Mouse (Mus musculus): ENCODE data around the gene Mterf2. TPM values are rescaled to one million over a fixed set of nuclear protein-coding genes. Genes with fewer than 3 reads are reported as not detected.

Mterf2 gene
- polyA plus RNA-seq, 1 experiment from 2014 or later: 20.0 TPM

DNA sequence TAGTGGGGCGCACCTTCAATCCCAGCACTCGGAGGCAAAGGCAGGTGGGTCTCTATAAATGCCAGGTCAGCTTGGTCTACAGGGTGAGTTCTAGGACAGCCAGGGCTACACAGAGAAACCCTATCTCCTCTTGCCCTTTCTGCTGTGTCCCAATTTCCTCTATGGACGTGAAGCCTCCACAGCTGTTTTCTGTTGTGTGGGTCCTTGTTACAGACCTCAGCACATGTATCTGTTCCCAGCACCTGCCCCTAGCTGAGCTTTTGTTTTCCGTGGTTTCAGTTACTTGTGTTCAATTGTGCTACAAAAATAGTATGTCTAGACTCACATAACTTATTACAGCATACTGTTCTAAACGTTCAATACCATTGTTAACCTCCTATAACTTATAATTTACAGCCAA is 21.4 kb upstream of the Mterf2 start:
- ATAC-seq (ENCODE audit: low read depth) (no peak), DNase-seq (ENCODE audit: low spot score) (no peak)
- Histone ChIP-seq H3K27ac (replicated peaks; ENCODE audit: low read depth, low read length) (no peak overlapping the region), H3K9me3 (ENCODE audit: control insufficient read depth, low read length) (no peaks in the 10 kb centered on the region), H3K4me1 (ENCODE audit: control insufficient read depth, insufficient read depth, low read length) (no peaks in the 10 kb centered on the region), H3K36me3 (ENCODE audit: control insufficient read depth, insufficient read depth, low read length) (peaks cover 39% of the 10 kb centered on the region), H3K27me3 (replicated peaks; ENCODE audit: control insufficient read depth, insufficient read depth, low read length) (no peaks in the 10 kb centered on the region), H3K4me3 (ENCODE audit: low read depth, low read length) (no peak overlapping the region), H3K9ac (ENCODE audit: low read depth, low read length) (no peak overlapping the region), H3K4me2 (ENCODE audit: low read depth, low read length) (no peak overlapping the region)
- WGBS: 81% methylated on average over 5 of the region's 5 CpGs

DNA sequence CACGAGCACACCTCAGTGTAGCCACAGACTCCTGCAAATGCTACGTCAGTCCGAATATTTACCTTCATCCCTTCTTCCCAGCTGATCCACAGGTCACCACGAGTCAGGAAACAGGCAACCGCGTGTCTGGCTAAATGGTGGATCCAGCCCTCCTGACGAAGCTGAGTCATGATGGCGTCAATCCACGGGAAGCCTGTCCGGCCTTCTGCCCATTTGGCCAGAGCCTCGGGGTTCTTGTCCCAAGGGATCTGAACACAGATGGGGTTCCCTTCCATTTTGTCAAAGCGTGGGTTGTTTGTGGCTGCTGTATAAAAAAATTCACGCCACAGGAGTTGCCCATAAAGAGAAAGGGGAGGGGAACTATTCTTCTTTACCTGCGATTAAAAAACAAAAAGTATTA is 18.5 kb upstream of the Mterf2 start:
- Histone ChIP-seq H3K4me3 (ENCODE audit: low read depth, low read length) (no peak overlapping the region), H3K4me1 (ENCODE audit: control insufficient read depth, insufficient read depth, low read length) (no peaks in the 10 kb centered on the region), H3K27ac (replicated peaks; ENCODE audit: low read depth, low read length) (no peak overlapping the region), H3K4me2 (ENCODE audit: low read depth, low read length) (no peak overlapping the region), H3K9me3 (ENCODE audit: control insufficient read depth, low read length) (no peaks in the 10 kb centered on the region), H3K36me3 (ENCODE audit: control insufficient read depth, insufficient read depth, low read length) (peaks cover 56% of the 10 kb centered on the region), H3K9ac (ENCODE audit: low read depth, low read length) (no peak overlapping the region), H3K27me3 (replicated peaks; ENCODE audit: control insufficient read depth, insufficient read depth, low read length) (no peaks in the 10 kb centered on the region)
- 86% methylated on average over 14 of the region's 14 CpGs for whole genome bisulfite sequencing
- ATAC-seq (ENCODE audit: low read depth) (no peak), DNase-seq (ENCODE audit: low spot score) (no peak)

DNA sequence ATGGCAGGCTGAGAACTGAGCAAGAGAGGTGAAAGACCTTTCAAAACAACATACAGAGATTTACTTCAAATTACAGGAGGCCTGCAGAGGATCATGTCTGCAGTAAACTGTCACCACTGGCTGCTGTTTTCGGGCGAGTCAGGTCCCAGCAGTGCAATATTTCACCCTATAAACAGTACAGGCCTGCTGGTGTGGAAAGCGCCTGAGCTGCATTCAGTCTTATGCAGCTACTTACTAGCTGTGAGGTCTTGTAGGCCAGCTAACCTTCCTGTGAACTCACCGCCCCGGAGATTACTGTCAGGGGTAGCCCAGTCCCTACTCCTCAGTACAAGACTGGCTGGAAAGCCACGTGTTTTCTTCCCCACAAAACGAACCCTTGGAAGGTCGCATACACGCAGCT is 13.6 kb upstream of the Mterf2 start:
- no peaks in the 10 kb centered on the region for H3K9me3 ChIP-seq (ENCODE audit: control insufficient read depth, low read length)
- H3K4me3 ChIP-seq (ENCODE audit: low read depth, low read length): no peak overlapping the region
- H3K36me3 ChIP-seq (ENCODE audit: control insufficient read depth, insufficient read depth, low read length): peaks cover 35% of the 10 kb centered on the region
- no peak overlapping the region for H3K9ac ChIP-seq (ENCODE audit: low read depth, low read length)
- DNase-seq (ENCODE audit: low spot score) (no peak), ATAC-seq (ENCODE audit: low read depth) (no peak)
- no peaks in the 10 kb centered on the region for H3K27me3 ChIP-seq (replicated peaks; ENCODE audit: control insufficient read depth, insufficient read depth, low read length)
- no peaks in the 10 kb centered on the region for H3K4me1 ChIP-seq (ENCODE audit: control insufficient read depth, insufficient read depth, low read length)
- no peak overlapping the region for H3K27ac ChIP-seq (replicated peaks; ENCODE audit: low read depth, low read length)
- 80% methylated on average over 9 of the region's 9 CpGs for WGBS
- no peak overlapping the region for H3K4me2 ChIP-seq (ENCODE audit: low read depth, low read length)

DNA sequence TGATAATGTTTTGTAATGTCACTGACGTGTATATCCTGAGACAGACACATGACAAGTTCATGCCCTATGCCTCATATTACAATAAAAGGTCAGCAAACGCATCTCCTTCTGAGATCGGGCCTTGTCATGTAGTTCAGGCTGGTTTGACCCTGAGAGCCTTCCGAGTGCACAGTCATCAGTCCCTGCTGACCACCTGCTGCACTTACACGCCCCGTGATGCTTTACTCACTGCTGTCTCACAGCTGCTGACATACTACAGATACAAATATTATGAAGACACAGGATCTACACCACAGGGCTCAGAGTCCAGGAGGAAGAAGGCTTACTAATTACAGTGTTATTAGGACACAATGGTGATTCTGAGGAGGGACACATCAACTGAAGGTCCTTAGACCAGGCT is 8.7 kb upstream of the Mterf2 start:
- no peak overlapping the region for H3K9ac ChIP-seq (ENCODE audit: low read depth, low read length)
- no peak for DNase-seq (ENCODE audit: low spot score)
- H3K27me3 ChIP-seq (replicated peaks; ENCODE audit: control insufficient read depth, insufficient read depth, low read length): no peaks in the 10 kb centered on the region
- no peaks in the 10 kb centered on the region for H3K4me1 ChIP-seq (ENCODE audit: control insufficient read depth, insufficient read depth, low read length)
- no peak overlapping the region for H3K4me2 ChIP-seq (ENCODE audit: low read depth, low read length)
- no peak for ATAC-seq (ENCODE audit: low read depth)
- no peak overlapping the region for H3K4me3 ChIP-seq (ENCODE audit: low read depth, low read length)
- H3K36me3 ChIP-seq (ENCODE audit: control insufficient read depth, insufficient read depth, low read length): peaks cover 22% of the 10 kb centered on the region
- 84% methylated on average over 6 of the region's 6 CpGs for WGBS
- H3K27ac ChIP-seq (replicated peaks; ENCODE audit: low read depth, low read length): no peak overlapping the region
- no peaks in the 10 kb centered on the region for H3K9me3 ChIP-seq (ENCODE audit: control insufficient read depth, low read length)

DNA sequence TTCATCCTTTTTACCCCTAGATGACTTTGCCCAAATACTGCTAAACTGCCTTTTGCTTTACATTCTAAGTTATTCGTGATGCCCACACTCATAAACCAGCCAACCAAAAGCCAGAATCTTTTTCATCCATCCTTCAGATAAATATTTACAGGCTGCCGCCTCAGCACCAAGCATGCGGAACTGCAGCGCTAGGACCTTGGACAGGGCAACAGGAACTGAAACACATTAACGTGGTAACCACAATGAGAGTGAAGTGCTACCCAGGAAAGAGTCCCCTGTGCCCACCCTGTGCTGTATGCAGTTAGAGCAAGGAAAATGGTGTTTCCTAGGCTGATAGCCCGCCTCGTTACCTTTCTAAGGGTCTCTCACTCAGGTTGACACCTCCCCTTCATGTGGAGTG is 626 bp upstream of the Mterf2 start:
- Histone ChIP-seq H3K4me3 (ENCODE audit: low read depth, low read length) (peak overlapping the region; percentile 49), H3K27me3 (replicated peaks; ENCODE audit: control insufficient read depth, insufficient read depth, low read length) (no peaks in the 10 kb centered on the region), H3K9me3 (ENCODE audit: control insufficient read depth, low read length) (no peaks in the 10 kb centered on the region), H3K36me3 (ENCODE audit: control insufficient read depth, insufficient read depth, low read length) (peaks cover 24% of the 10 kb centered on the region), H3K9ac (ENCODE audit: low read depth, low read length) (peak overlapping the region; percentile 26; the same call in 1 of the 2 replicates), H3K4me1 (ENCODE audit: control insufficient read depth, insufficient read depth, low read length) (peaks cover 5% of the 10 kb centered on the region; the same call in 1 of the 2 replicates), H3K27ac (replicated peaks; ENCODE audit: low read depth, low read length) (no peak overlapping the region; the same call in 1 of the 2 replicates), H3K4me2 (ENCODE audit: low read depth, low read length) (peak overlapping the region; percentile 54)
- ATAC-seq (ENCODE audit: low read depth): peak; percentile 30; the same call in 1 of the 2 replicates
- 22% methylated on average over 7 of the region's 7 CpGs for WGBS
- peak; percentile 43 for DNase-seq (ENCODE audit: low spot score)

DNA sequence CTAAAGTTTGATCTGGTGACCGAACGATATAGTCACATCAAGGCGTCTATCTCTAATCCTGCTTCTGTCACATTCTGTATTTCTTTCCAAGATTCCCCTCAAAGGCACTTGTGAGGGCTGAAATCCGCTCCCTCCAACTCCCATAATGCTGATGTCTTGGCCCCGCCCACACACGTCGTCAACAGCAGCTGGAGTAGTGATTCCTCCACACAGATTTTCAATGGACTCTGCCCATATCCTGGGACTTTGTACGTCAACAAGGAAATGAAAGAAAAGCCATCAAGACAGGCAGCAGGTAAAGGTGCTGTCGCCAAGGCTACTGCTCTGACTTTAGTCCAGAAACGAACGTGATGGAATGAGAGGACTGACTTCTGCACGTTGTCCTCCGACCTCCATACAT is 2.6 kb downstream of the Mterf2 start:
- Histone ChIP-seq H3K4me1 (ENCODE audit: control insufficient read depth, insufficient read depth, low read length) (peaks cover 5% of the 10 kb centered on the region; the same call in 1 of the 2 replicates), H3K4me3 (ENCODE audit: low read depth, low read length) (no peak overlapping the region), H3K9me3 (ENCODE audit: control insufficient read depth, low read length) (no peaks in the 10 kb centered on the region), H3K36me3 (ENCODE audit: control insufficient read depth, insufficient read depth, low read length) (peaks cover 39% of the 10 kb centered on the region), H3K4me2 (ENCODE audit: low read depth, low read length) (no peak overlapping the region), H3K27me3 (replicated peaks; ENCODE audit: control insufficient read depth, insufficient read depth, low read length) (no peaks in the 10 kb centered on the region), H3K9ac (ENCODE audit: low read depth, low read length) (no peak overlapping the region), H3K27ac (replicated peaks; ENCODE audit: low read depth, low read length) (no peak overlapping the region)
- no peak for ATAC-seq (ENCODE audit: low read depth)
- WGBS: 86% methylated on average over 13 of the region's 13 CpGs
- DNase-seq (ENCODE audit: low spot score): no peak

DNA sequence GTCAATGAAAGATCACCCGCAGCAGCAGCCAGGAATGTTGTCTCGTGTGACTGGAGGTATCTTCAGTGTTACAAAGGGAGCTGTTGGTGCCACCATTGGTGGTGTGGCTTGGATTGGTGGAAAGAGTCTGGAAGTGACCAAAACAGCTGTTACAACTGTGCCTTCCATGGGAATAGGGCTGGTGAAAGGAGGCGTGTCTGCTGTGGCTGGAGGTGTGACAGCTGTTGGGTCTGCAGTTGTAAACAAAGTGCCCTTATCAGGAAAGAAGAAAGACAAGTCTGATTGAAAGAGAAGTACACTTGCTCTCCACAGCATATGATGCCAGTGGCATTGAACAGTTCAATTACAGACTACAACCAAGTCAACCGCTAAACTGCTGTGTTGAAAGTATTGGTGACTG is 13.4 kb downstream of the Mterf2 start:
- no peaks in the 10 kb centered on the region for H3K4me1 ChIP-seq (ENCODE audit: control insufficient read depth, insufficient read depth, low read length)
- H3K4me3 ChIP-seq (ENCODE audit: low read depth, low read length): no peak overlapping the region
- no peak overlapping the region for H3K27ac ChIP-seq (replicated peaks; ENCODE audit: low read depth, low read length)
- H3K9ac ChIP-seq (ENCODE audit: low read depth, low read length): no peak overlapping the region
- 82% methylated on average over 4 of the region's 4 CpGs for WGBS
- H3K36me3 ChIP-seq (ENCODE audit: control insufficient read depth, insufficient read depth, low read length): peaks cover 60% of the 10 kb centered on the region
- ATAC-seq (ENCODE audit: low read depth) (no peak), DNase-seq (ENCODE audit: low spot score) (no peak)
- no peaks in the 10 kb centered on the region for H3K9me3 ChIP-seq (ENCODE audit: control insufficient read depth, low read length)
- no peak overlapping the region for H3K4me2 ChIP-seq (ENCODE audit: low read depth, low read length)
- H3K27me3 ChIP-seq (replicated peaks; ENCODE audit: control insufficient read depth, insufficient read depth, low read length): no peaks in the 10 kb centered on the region

DNA sequence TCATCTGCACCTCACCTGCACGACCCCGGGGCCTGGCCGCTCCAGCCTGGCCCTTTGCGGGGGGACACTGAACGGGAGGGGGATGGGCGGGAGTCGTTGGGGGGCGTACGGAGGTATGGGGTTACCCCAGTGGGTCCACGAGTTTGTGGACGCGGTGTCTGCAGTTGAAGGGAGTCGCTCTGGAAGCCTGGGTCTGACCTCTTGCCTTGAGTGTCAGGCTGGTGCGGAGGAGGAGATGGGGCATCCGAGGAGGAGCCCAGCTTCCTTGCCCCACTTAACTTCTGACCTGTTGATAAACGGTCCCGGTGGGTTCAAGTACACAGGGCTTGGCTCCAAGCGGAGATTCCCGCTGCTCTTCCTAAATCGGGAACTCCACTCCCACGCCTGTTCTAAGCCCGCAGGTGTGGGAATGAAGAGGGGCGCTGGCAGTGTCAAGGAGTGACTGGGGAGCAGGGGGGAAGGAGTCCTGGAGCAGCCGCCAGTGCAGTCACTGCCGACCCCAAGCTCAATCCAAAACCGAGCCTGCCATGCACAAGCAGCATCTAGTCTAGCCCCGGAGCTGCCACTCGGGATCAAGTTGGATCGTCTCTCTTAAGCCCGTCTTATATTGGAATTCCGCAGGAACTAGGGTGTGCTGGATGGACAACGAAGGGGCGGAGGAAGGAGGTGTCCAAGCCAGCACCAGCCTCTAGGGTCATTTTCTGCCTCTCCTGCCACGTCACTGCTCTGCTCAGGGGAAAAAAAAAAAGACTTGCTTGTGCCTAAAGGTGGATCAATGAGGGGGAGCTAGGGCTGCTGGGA is 24.5 kb downstream of the Mterf2 start:
- H3K9ac ChIP-seq (ENCODE audit: low read depth, low read length): peak overlapping the region; percentile 98
- ATAC-seq (ENCODE audit: low read depth): peak; percentile 6; the same call in 1 of the 2 replicates
- no peaks in the 10 kb centered on the region for H3K9me3 ChIP-seq (ENCODE audit: control insufficient read depth, low read length)
- DNase-seq (ENCODE audit: low spot score): peak; percentile 53
- H3K4me1 ChIP-seq (ENCODE audit: control insufficient read depth, insufficient read depth, low read length): peaks cover 15% of the 10 kb centered on the region
- H3K4me2 ChIP-seq (ENCODE audit: low read depth, low read length): peak overlapping the region; percentile 75
- 2% methylated on average over 22 of the region's 34 CpGs for WGBS
- H3K27ac ChIP-seq (replicated peaks; ENCODE audit: low read depth, low read length): peak overlapping the region; percentile 84
- peak overlapping the region; percentile 97 for H3K4me3 ChIP-seq (ENCODE audit: low read depth, low read length)
- H3K36me3 ChIP-seq (ENCODE audit: control insufficient read depth, insufficient read depth, low read length): no peaks in the 10 kb centered on the region
- H3K27me3 ChIP-seq (replicated peaks; ENCODE audit: control insufficient read depth, insufficient read depth, low read length): no peaks in the 10 kb centered on the region
